Mouse (Mus musculus): ENCODE results near the gene Vmn2r8. TPM values are rescaled to one million over a fixed set of nuclear protein-coding genes. Genes with fewer than 3 reads are reported as not detected.

The Vmn2r8 gene
- polyA plus RNA-seq, 1 experiment from 2014 or later = not detected

Other genes starting within 250 kb of the Vmn2r8 start
- 55.0 and 55.6 TPM in 2 replicates for gene Gak, start 179.1 kb downstream of the Vmn2r8 start, polyA plus RNA-seq (2014; fragmentation: Nextera tagmentation; extraction: Ambion mirVana)
- 24.7 and 30.4 TPM in 2 replicates for gene Tmem175, start 179.1 kb downstream of the Vmn2r8 start, polyA plus RNA-seq (2014; fragmentation: Nextera tagmentation; extraction: Ambion mirVana)
- gene Idua, start 148.5 kb downstream of the Vmn2r8 start, polyA plus RNA-seq (2014; fragmentation: Nextera tagmentation; extraction: Ambion mirVana) = 9.8 and 10.1 TPM in 2 replicates
- gene Dgkq, start 139.2 kb downstream of the Vmn2r8 start, polyA plus RNA-seq (2014; fragmentation: Nextera tagmentation; extraction: Ambion mirVana) = 5.8 and 8.8 TPM in 2 replicates
- gene Slc26a1, start 133.3 kb downstream of the Vmn2r8 start, polyA plus RNA-seq (2014; fragmentation: Nextera tagmentation; extraction: Ambion mirVana) = 11.6 and 14.4 TPM in 2 replicates
- gene Fgfrl1, start 116.5 kb downstream of the Vmn2r8 start, polyA plus RNA-seq (2014; fragmentation: Nextera tagmentation; extraction: Ambion mirVana) = 21.3 and 22.1 TPM in 2 replicates
- 2.4 and 3.2 TPM in 2 replicates for gene Rnf212, start 33.9 kb downstream of the Vmn2r8 start, polyA plus RNA-seq (2014; fragmentation: Nextera tagmentation; extraction: Ambion mirVana)
- not detected in 2 replicates for gene Tmed11, start 13.5 kb downstream of the Vmn2r8 start, polyA plus RNA-seq (2014; fragmentation: Nextera tagmentation; extraction: Ambion mirVana)
- not detected in 2 replicates for gene Vmn2r9, start 43.8 kb upstream of the Vmn2r8 start, polyA plus RNA-seq (2014; fragmentation: Nextera tagmentation; extraction: Ambion mirVana)
- gene Vmn2r10, start 197.7 kb upstream of the Vmn2r8 start, polyA plus RNA-seq (2014; fragmentation: Nextera tagmentation; extraction: Ambion mirVana) = not detected in 2 replicates

Measured in liver, embryonic 11.5 days (tissue).